Comparison of ENCODE assay signal across 17 mouse cellular contexts in the genomic region with DNA sequence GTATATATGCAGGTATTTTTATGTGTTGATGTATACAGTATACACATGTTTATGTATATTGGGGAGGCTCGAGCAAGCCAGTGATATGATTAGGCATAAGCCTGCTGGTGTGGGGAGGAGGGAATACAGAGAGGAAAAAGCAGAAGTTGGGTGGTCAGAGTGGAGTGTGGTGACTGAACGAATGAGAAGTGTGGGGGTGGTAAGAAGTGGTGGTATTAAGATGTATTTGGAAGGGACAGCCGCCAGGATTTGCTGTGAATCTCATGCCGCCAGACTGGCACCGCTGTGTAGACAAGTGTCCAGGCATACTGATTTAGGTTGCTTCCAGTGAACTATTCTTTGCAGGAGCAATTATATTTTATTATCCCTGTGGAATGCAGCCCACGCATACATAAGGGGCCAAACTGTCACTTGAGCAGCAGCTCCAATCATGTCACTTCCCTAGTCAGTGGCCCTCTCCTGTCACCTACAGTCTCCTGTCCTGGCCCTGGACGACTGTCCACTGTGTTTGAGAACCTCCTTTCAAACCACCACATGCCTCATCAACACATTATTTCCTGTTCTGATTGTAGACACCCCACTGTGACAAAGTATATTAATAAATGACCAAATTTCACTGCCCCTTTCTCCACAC.
DNase-seq lines count a peak whose midpoint lies in the region; ATAC-seq and TF ChIP-seq lines count a peak whose summit lies in the region.
"Had no signal": no experiment of that assay in that cellular context is flagged by ENCODE, and none has a peak within 500 bp of the region (broad histone marks: within the 10 kb centered on the region; RNA-seq: fewer than 3 reads in every experiment).

No protein-coding gene starts in this region.

- H3K4me3 ChIP-seq in MEL (ENCODE audit: control insufficient read depth in 1 of 2, insufficient read depth in 1 of 2, low read depth in 2 of 2, low read length in 2 of 2) (no peak overlapping the region), macrophage (ENCODE audit: inconsistent target) (no peak overlapping the region)
- H3K4me3 ChIP-seq in forebrain, embryonic 16.5 days (replicated peaks; ENCODE audit: low read length): no peak overlapping the region
- H3K4me3 ChIP-seq in cerebellum, adult 2 months (replicated peaks; ENCODE audit: insufficient read depth, low read depth, low read length): no peak overlapping the region
- H3K4me3 ChIP-seq: embryonic facial prominence, embryonic 12.5 days; forebrain, embryonic 13.5 days; gastrocnemius, adult 2 months; hindbrain, embryonic 10.5 days; neural tube, embryonic 13.5 days had no signal

- ATAC-seq in granulocyte monocyte progenitor cell, adult 5-6 weeks (replicated peaks; ENCODE audit: poor library complexity, severe bottlenecking): peak; percentile 89
- no peak for ATAC-seq in forebrain, embryonic 16.5 days
- ATAC-seq: forebrain, embryonic 13.5 days; midbrain, embryonic 16.5 days had no signal

- H3K4me1 ChIP-seq in MEL (ENCODE audit: control insufficient read depth in 1 of 2, insufficient read depth in 2 of 2, low read length in 2 of 2): no peaks in the 10 kb centered on the region
- peaks cover 3% of the 10 kb centered on the region for H3K4me1 ChIP-seq in forebrain, embryonic 16.5 days (replicated peaks; ENCODE audit: control insufficient read depth, insufficient read depth, low read length)
- peaks cover 2% of the 10 kb centered on the region; the same call in 1 of the 2 replicates for H3K4me1 ChIP-seq in cerebellum, adult 2 months (ENCODE audit: control insufficient read depth, insufficient read depth, low read length)

- no peak for TF ChIP-seq EP300 in MEL (IDR thresholded peaks at IDR 0.05; ENCODE audit: low read depth in 1 of 2, low read length in 2 of 2)

- TF ChIP-seq RAD21 in MEL (IDR thresholded peaks at IDR 0.05; ENCODE audit: low read depth, low read length): no peak

- intact Hi-C loops in left cerebral cortex, postnatal 4 days (cut with DNase I): no loop called here
- intact Hi-C loops in left cerebral cortex, postnatal 36 days (cut with DNase I): loop anchor here (10.0 kb wide), 2 partner anchors 278 to 618 kb away; a partner anchor contains a TSS

- no peak overlapping the region for H3K27ac ChIP-seq in MEL (ENCODE audit: control insufficient read depth, low read depth, low read length)
- peak overlapping the region; percentile 54 for H3K27ac ChIP-seq in macrophage
- no peak overlapping the region for H3K27ac ChIP-seq in forebrain, embryonic 16.5 days (ENCODE audit: low read length)
- H3K27ac ChIP-seq in cerebellum, adult 2 months (ENCODE audit: insufficient read depth, low read length): no peak overlapping the region
- H3K27ac ChIP-seq: embryonic facial prominence, embryonic 12.5 days; forebrain, embryonic 13.5 days; gastrocnemius, adult 2 months; hindbrain, embryonic 10.5 days; neural tube, embryonic 13.5 days had no signal

- peak; percentile 16 for DNase-seq in left cerebral cortex, postnatal 4 days
- no peak for DNase-seq in left cerebral cortex, postnatal 36 days (ENCODE audit: low spot score in 2 of 2)
- peak; percentile 3 for DNase-seq in MEL (ENCODE audit: low read depth, low spot score)
- no peak for DNase-seq in cerebellum, adult 2 months
- DNase-seq: adrenal gland, adult 2 months; cerebellum, postnatal 25 days; gastrocnemius, adult 2 months; lung, adult 18-20 months; thymus, postnatal 4 days had no signal

- H3K27me3 ChIP-seq in MEL (ENCODE audit: control insufficient read depth in 1 of 2, insufficient read depth in 2 of 2, low read length in 2 of 2): no peaks in the 10 kb centered on the region
- H3K27me3 ChIP-seq in forebrain, embryonic 16.5 days (replicated peaks; ENCODE audit: control insufficient read depth, insufficient read depth, low read length): no peaks in the 10 kb centered on the region
- no peaks in the 10 kb centered on the region for H3K27me3 ChIP-seq in cerebellum, adult 2 months (ENCODE audit: control insufficient read depth, insufficient read depth, low read length)
- H3K27me3 ChIP-seq: embryonic facial prominence, embryonic 12.5 days; forebrain, embryonic 13.5 days; neural tube, embryonic 13.5 days had no signal

- H3K36me3 ChIP-seq in MEL (ENCODE audit: control insufficient read depth in 1 of 2, insufficient read depth in 2 of 2, low read length in 2 of 2): no peaks in the 10 kb centered on the region
- no peaks in the 10 kb centered on the region for H3K36me3 ChIP-seq in macrophage (ENCODE audit: inconsistent target)
- no peaks in the 10 kb centered on the region for H3K36me3 ChIP-seq in forebrain, embryonic 16.5 days (ENCODE audit: control insufficient read depth, insufficient read depth)
- H3K36me3 ChIP-seq: embryonic facial prominence, embryonic 12.5 days; hindbrain, embryonic 10.5 days; neural tube, embryonic 13.5 days had no signal

- WGBS in macrophage (ENCODE audit: missing documents): 15% methylated on average over 7 of the region's 7 CpGs
- 56% methylated on average over 7 of the region's 7 CpGs for WGBS in forebrain, embryonic 16.5 days
- 74% methylated on average over 7 of the region's 7 CpGs for WGBS in cerebellum, adult 2 months

- no peak for TF ChIP-seq POLR2A in MEL (IDR thresholded peaks at IDR 0.05; ENCODE audit: control insufficient read depth in 1 of 2, insufficient read depth in 1 of 2, low read depth in 1 of 2, low read length in 2 of 2, poor library complexity in 1 of 2)
- TF ChIP-seq POLR2A in cerebellum, adult 2 months (IDR thresholded peaks at IDR 0.05; ENCODE audit: borderline replicate concordance, insufficient read depth, low read length): no peak

- no peaks in the 10 kb centered on the region for H3K79me2 ChIP-seq in MEL (ENCODE audit: control insufficient read depth, insufficient read depth, low read length, poor library complexity)
- H3K79me2 ChIP-seq in macrophage (ENCODE audit: inconsistent target): no peaks in the 10 kb centered on the region

- H3K4me2 ChIP-seq in forebrain, embryonic 16.5 days (ENCODE audit: low read length): no peak overlapping the region
- H3K4me2 ChIP-seq: embryonic facial prominence, embryonic 12.5 days; forebrain, embryonic 13.5 days; neural tube, embryonic 13.5 days had no signal

- no peak overlapping the region for H3K9ac ChIP-seq in MEL (ENCODE audit: control insufficient read depth, low read depth, low read length, poor library complexity, severe bottlenecking)
- H3K9ac ChIP-seq in forebrain, embryonic 16.5 days (replicated peaks; ENCODE audit: low read depth, low read length): no peak overlapping the region
- H3K9ac ChIP-seq: embryonic facial prominence, embryonic 12.5 days; forebrain, embryonic 13.5 days; neural tube, embryonic 13.5 days had no signal

- no peak for TF ChIP-seq CTCF in MEL (IDR thresholded peaks at IDR 0.05 in 2 of 3, conservative IDR thresholded peaks at IDR 0.05 in 1 of 3; ENCODE audit: control insufficient read depth in 1 of 3, insufficient read depth in 1 of 3, low read depth in 2 of 3, low read length in 3 of 3, poor library complexity in 1 of 3, severe bottlenecking in 1 of 3)
- TF ChIP-seq CTCF in cerebellum, adult 2 months (IDR thresholded peaks at IDR 0.05; ENCODE audit: borderline replicate concordance, insufficient read depth, low read depth, low read length): no peak

- no peaks in the 10 kb centered on the region for H3K9me3 ChIP-seq in MEL (replicated peaks; ENCODE audit: insufficient read depth, low read length)
- H3K9me3 ChIP-seq in forebrain, embryonic 16.5 days (ENCODE audit: control insufficient read depth, low read length): no peaks in the 10 kb centered on the region
- H3K9me3 ChIP-seq: embryonic facial prominence, embryonic 12.5 days; forebrain, embryonic 13.5 days; hindbrain, embryonic 10.5 days; neural tube, embryonic 13.5 days had no signal

TF ChIP-seq in MEL, 35 proteins besides CTCF, POLR2A, EP300 and RAD21:
- no peak for TF ChIP-seq TAL1 (IDR thresholded peaks at IDR 0.05; ENCODE audit: low read length)
TF ChIP-seq in MEL: peak in this region for 0.

Comparison
In these comparisons a context has a peak if more than half of its experiments do, and no peak if none do; other contexts are left out.
1. DNase-seq: peak in left cerebral cortex, postnatal 4 days (single experiment) and MEL (single experiment); none in left cerebral cortex, postnatal 36 days (0 of 2) and cerebellum, adult 2 months (0 of 2).